Mouse (Mus musculus) spleen, adult 2 months (tissue): ENCODE results near the gene Maz. TPM values are rescaled to one million over a fixed set of nuclear protein-coding genes. Genes with fewer than 3 reads are reported as not detected.

Source experiments
- DNase-seq, 2 experiments: peaks; one replicate each; pipeline versions ENCODE4 v3.0.0 to v3.0.0-alpha.2; 2012 to 2021; ENCODE audit warnings: low spot score in 2 of 2, low read depth in 1 of 2
- H3K27ac ChIP-seq: fragments of 200-500 bp; 2 replicates; pipeline ENCODE4 v1.5.1; 2012; ENCODE audit warnings: low read length, inconsistent platforms; ENCODE audit not compliant: insufficient read depth
- H3K27me3 ChIP-seq: fragments of 200-500 bp; 2 replicates; pipeline ENCODE4 v1.6.1; 2012; ENCODE audit warnings: mild to moderate bottlenecking, moderate library complexity, low read length, inconsistent platforms; ENCODE audit not compliant: control insufficient read depth, insufficient read depth
- H3K36me3 ChIP-seq: fragments of 200-500 bp; 2 replicates; pipeline ENCODE4 v1.6.1; 2012; ENCODE audit warnings: mild to moderate bottlenecking, low read length, inconsistent platforms; ENCODE audit not compliant: control insufficient read depth, insufficient read depth
- H3K4me1 ChIP-seq: fragments of 200-500 bp; 2 replicates; pipeline ENCODE4 v1.6.1; 2011; ENCODE audit warnings: inconsistent platforms; ENCODE audit not compliant: control insufficient read depth, insufficient read depth, insufficient read length
- H3K4me3 ChIP-seq: fragments of 200-500 bp; 2 replicates; pipeline ENCODE4 v1.5.1; 2011; ENCODE audit warnings: mild to moderate bottlenecking, inconsistent platforms; ENCODE audit not compliant: insufficient read depth, insufficient read length; ENCODE audit errors: extremely low read depth
- CTCF ChIP-seq: fragments of 200-500 bp; IDR thresholded peaks from 2 replicates; pipeline ENCODE4 v1.5.1; 2011; ENCODE audit warnings: mild to moderate bottlenecking, inconsistent platforms; ENCODE audit not compliant: insufficient read depth, insufficient read length, insufficient replicate concordance; ENCODE audit errors: extremely low read depth
- POLR2A ChIP-seq: fragments of 200-500 bp; IDR thresholded peaks from 2 replicates; pipeline ENCODE4 v1.6.1; 2011; ENCODE audit warnings: low read depth, low read length, inconsistent platforms
- WGBS: fragments of 180-500 bp; shearing (Covaris S2); methylation state at CpG from one replicate; pipeline ENCODE4 v1.1.7; 2018; 5-methylcytosine and 5-hydroxymethylcytosine counted together
- polyA plus RNA-seq: library from polyadenylated mRNA; depleted of rRNA; stranded (reverse); fragments of >200 nt; gene quantifications from 2 replicates; pipeline ENCODE4 v1.2.3, GENCODE M21; 2012

Maz gene
- polyA plus RNA-seq, 1 experiment, result 215 TPM

- Histone ChIP-seq H3K36me3 (no peaks in the 10 kb centered on the region), H3K4me3 (no peak overlapping the region), H3K27ac (peak overlapping the region; percentile 70), H3K4me1 (peaks cover 17% of the 10 kb centered on the region; the same call in 1 of the 2 replicates), H3K27me3 (no peaks in the 10 kb centered on the region)
- 38% methylated on average over 9 of the region's 9 CpGs for WGBS
- TF ChIP-seq CTCF, result no peak
- no peak for TF ChIP-seq POLR2A
- peak in 1 of 2 experiments; percentile 44 for DNase-seq
These were observed 18.4 kb downstream of the Maz start for GRCm38 (mm10) chr7:127008239-127009019.

- 91% methylated on average over 6 of the region's 6 CpGs for WGBS
- H3K27me3 ChIP-seq, result no peaks in the 10 kb centered on the region
- H3K4me3 ChIP-seq, result no peak overlapping the region
- no peak overlapping the region for H3K27ac ChIP-seq
- DNase-seq, result no peak
- TF ChIP-seq POLR2A (no peak), CTCF (no peak)
- peaks cover 12% of the 10 kb centered on the region; the same call in 1 of the 2 replicates for H3K4me1 ChIP-seq
- H3K36me3 ChIP-seq, result no peaks in the 10 kb centered on the region
These were observed 19.4 kb downstream of the Maz start for GRCm38 (mm10) chr7:127007313-127008024.

GRCm38 (mm10) chr7:127004122-127004875, 22.5 kb downstream of the Maz start:
- TF ChIP-seq CTCF, result no peak
- WGBS, result 93% methylated on average over 4 of the region's 4 CpGs
- H3K4me1 ChIP-seq, result peaks cover 11% of the 10 kb centered on the region; the same call in 1 of the 2 replicates
- no peak overlapping the region for H3K4me3 ChIP-seq
- peaks cover 6% of the 10 kb centered on the region for H3K36me3 ChIP-seq
- no peak for DNase-seq
- H3K27ac ChIP-seq, result no peak overlapping the region
- H3K27me3 ChIP-seq, result no peaks in the 10 kb centered on the region

- TF ChIP-seq CTCF (no peak), POLR2A (no peak)
- Histone ChIP-seq H3K4me1 (peaks cover 4% of the 10 kb centered on the region; the same call in 1 of the 2 replicates), H3K27me3 (no peaks in the 10 kb centered on the region), H3K36me3 (peaks cover 8% of the 10 kb centered on the region), H3K27ac (no peak overlapping the region), H3K4me3 (no peak overlapping the region)
- no peak for DNase-seq
- WGBS, result 93% methylated on average over 5 of the region's 5 CpGs
These were observed 23.2 kb downstream of the Maz start for GRCm38 (mm10) chr7:127003620-127004019.

- TF ChIP-seq POLR2A (no peak), CTCF (no peak)
- DNase-seq, result no peak
- H3K4me1 ChIP-seq, result no peaks in the 10 kb centered on the region
- H3K27me3 ChIP-seq, result no peaks in the 10 kb centered on the region
- no peak overlapping the region for H3K4me3 ChIP-seq
- H3K36me3 ChIP-seq, result peaks cover 23% of the 10 kb centered on the region
- no peak overlapping the region for H3K27ac ChIP-seq
- WGBS, result 69% methylated on average over 10 of the region's 10 CpGs
These were observed 27.3 kb downstream of the Maz start for GRCm38 (mm10) chr7:126999568-126999967.

GRCm38 (mm10) chr7:126996449-126996848, 30.4 kb downstream of the Maz start:
- H3K4me1 ChIP-seq, result no peaks in the 10 kb centered on the region
- no peak overlapping the region for H3K4me3 ChIP-seq
- H3K27ac ChIP-seq, result no peak overlapping the region
- 88% methylated on average over 4 of the region's 4 CpGs for WGBS
- H3K27me3 ChIP-seq, result no peaks in the 10 kb centered on the region
- peaks cover 25% of the 10 kb centered on the region for H3K36me3 ChIP-seq
- DNase-seq, result no peak
- TF ChIP-seq POLR2A (no peak), CTCF (no peak)
